Mouse (Mus musculus) heart, postnatal 0 days (tissue): Measurements from ENCODE around the gene Ilf3.

Source experiments
- CTCF ChIP-seq: IDR thresholded peaks from 2 replicates; pipeline ENCODE4 v1.5.1; 2016; ENCODE audit warnings: antibody characterized with exemption, control low read depth, low read depth
- EP300 ChIP-seq: IDR thresholded peaks from 2 replicates; pipeline ENCODE4 v1.6.1; 2016; ENCODE audit warnings: antibody characterized with exemption, low read depth

GRCm38 (mm10) chr9:21319503-21319902 is 48.2 kb upstream of the Ilf3 start:
- TF ChIP-seq CTCF, result no peak
- TF ChIP-seq EP300, result no peak
